Mouse (Mus musculus): ENCODE measurements around the gene Myo16.

DNA sequence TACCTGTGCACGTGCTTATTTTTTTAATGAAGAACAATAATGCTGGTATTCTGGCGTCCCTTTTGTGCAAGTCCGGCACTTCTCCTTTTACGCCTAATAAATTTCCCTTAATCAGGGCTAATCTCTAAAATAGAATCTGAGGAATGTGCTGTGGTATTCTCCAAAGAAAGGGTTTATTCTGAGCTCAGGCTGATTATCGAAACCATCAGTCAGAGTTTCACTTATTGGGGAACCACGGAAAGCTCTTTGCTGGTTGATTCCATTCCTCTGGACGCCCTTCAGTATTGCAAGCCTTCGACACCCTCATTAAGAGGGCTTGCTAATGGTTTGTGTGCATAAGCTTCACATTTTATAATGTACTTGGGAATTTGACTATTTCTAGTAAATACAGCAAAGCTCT, 475.0 kb downstream of the Myo16 start:
- TF ChIP-seq CTCF (IDR thresholded peaks at IDR 0.05; ENCODE audit: low read depth, low read length), result no peak
- no peak for TF ChIP-seq POLR2A (IDR thresholded peaks at IDR 0.05; ENCODE audit: insufficient read depth, low read length)
- TF ChIP-seq EP300 (IDR thresholded peaks at IDR 0.05; ENCODE audit: insufficient read depth, low read depth, low read length), result no peak

All from ES-Bruce4 (cell line).